Mouse (Mus musculus) heart, adult 2 months (tissue): ENCODE results near the gene Tmem30b.

Experiments
- CTCF ChIP-seq: fragments of 200-600 bp; IDR thresholded peaks from 2 replicates; pipeline ENCODE4 v1.8.1; 2022; ENCODE audit warnings: antibody characterized with exemption, mild to moderate bottlenecking, moderate library complexity
- EP300 ChIP-seq: fragments of 200-500 bp; IDR thresholded peaks from 2 replicates; pipeline ENCODE4 v1.6.1; 2011; ENCODE audit warnings: low read depth, low read length, control low read depth; ENCODE audit not compliant: insufficient read depth

DNA sequence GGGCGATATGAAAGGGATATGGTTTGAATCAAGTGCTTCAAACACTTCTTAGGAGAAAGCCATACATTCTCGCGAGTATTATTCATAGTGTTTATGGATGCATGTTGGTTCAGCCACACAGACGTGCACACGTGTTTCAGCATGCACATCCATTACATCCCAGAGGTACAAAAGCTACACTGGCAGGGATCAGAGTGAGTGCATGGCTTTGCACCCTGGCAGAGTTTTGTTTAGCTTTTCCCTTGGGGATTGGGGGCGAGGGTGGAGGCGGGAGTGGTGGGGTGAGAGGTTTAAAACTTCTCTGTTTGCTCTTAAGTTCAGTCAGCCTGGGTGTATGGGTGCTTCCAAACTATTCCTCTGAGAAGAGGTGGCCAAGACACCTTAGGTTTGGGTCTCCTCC, 39.7 kb upstream of the Tmem30b start:
- no peak for TF ChIP-seq CTCF
- TF ChIP-seq EP300, result 0 out of 2 replicates have a peak, but pooled peaks have one; percentile 22
